Mouse (Mus musculus) embryonic facial prominence, embryonic 11.5 days (tissue): ENCODE data around the gene Cop1. TPM values are rescaled to one million over a fixed set of nuclear protein-coding genes. Genes with fewer than 3 reads are reported as not detected.

Source experiments
- ATAC-seq: fragments of 200-750 bp; cut with Nextera tagmentation; replicated peaks from 2 replicates; pipeline ENCODE4 v1.8.0; 2017; ENCODE audit warnings: low read depth; ENCODE audit not compliant: insufficient number of reproducible peaks, low FRiP score, low TSS enrichment
- DNase-seq: peaks from one replicate; pipeline ENCODE4 v3.0.0-alpha.2; 2015; ENCODE audit warnings: low spot score
- H3K27ac ChIP-seq: fragments of 300-500 bp; sonication (generic); replicated peaks from 2 replicates; pipeline ENCODE4 v1.5.1; 2014; ENCODE audit warnings: mild to moderate bottlenecking, low read depth, low read length, control low read depth
- H3K27me3 ChIP-seq: fragments of 300-500 bp; sonication (generic); 2 replicates; pipeline ENCODE4 v1.6.1; 2014; ENCODE audit warnings: mild to moderate bottlenecking, low read length, moderate library complexity, mixed read lengths; ENCODE audit not compliant: control insufficient read depth, insufficient read depth
- H3K36me3 ChIP-seq: fragments of 300-500 bp; sonication (generic); replicated peaks from 2 replicates; pipeline ENCODE4 v1.6.1; 2014; ENCODE audit warnings: low read depth, mild to moderate bottlenecking, low read length, moderate library complexity, mixed read lengths; ENCODE audit not compliant: control insufficient read depth, insufficient read depth
- H3K4me1 ChIP-seq: fragments of 300-500 bp; sonication (generic); 2 replicates; pipeline ENCODE4 v1.6.1; 2014; ENCODE audit warnings: low read length, mixed read lengths; ENCODE audit not compliant: control insufficient read depth, insufficient read depth
- H3K4me2 ChIP-seq: fragments of 300-500 bp; sonication (generic); 2 replicates; pipeline ENCODE4 v1.6.1; 2014; ENCODE audit warnings: low read depth, mild to moderate bottlenecking, control low read depth, low read length, moderate library complexity
- H3K4me3 ChIP-seq: fragments of 300-500 bp; sonication (generic); 2 replicates; pipeline ENCODE4 v1.5.1; 2014; ENCODE audit warnings: low read depth, low read length, control low read depth
- H3K9ac ChIP-seq: fragments of 300-500 bp; sonication (generic); replicated peaks from 2 replicates; pipeline ENCODE4 v1.6.1; 2014; ENCODE audit warnings: mild to moderate bottlenecking, control low read depth, low read length
- H3K9me3 ChIP-seq: fragments of 300-500 bp; sonication (generic); replicated peaks from 2 replicates; pipeline ENCODE4 v1.6.1; 2016; ENCODE audit warnings: mild to moderate bottlenecking, low read length, inconsistent platforms, mixed read lengths; ENCODE audit not compliant: control insufficient read depth
- WGBS: fragments of 180-500 bp; shearing (Covaris S2); extraction: QIAGEN DNeasy Blood & Tissue Kit; methylation state at CpG from one replicate; pipeline ENCODE4 v1.1.7; 2014; 5-methylcytosine and 5-hydroxymethylcytosine counted together
- microRNA-seq: library from miRNA; unstranded; fragments of <30 nt; microRNA quantifications from one replicate; pipeline ENCODE4, GENCODE M21; 2016; ENCODE audit warnings: borderline number of aligned reads
- polyA plus RNA-seq: library from polyadenylated mRNA; unstranded; fragments of >200 nt; fragmentation: Nextera tagmentation; extraction: Ambion mirVana; gene quantifications from 2 replicates; pipeline ENCODE4 v1.2.1, GENCODE M21; 2014

The Cop1 gene
- polyA plus RNA-seq, 1 experiment from 2014 or later, result 150 TPM

- WGBS, result 33% methylated on average over 1 of the region's 1 CpGs
- no peaks in the 10 kb centered on the region for H3K27me3 ChIP-seq
- ATAC-seq, result no peak
- H3K4me1 ChIP-seq, result peaks cover 2% of the 10 kb centered on the region; the same call in 1 of the 2 replicates
- no peak for DNase-seq
- H3K27ac ChIP-seq, result no peak overlapping the region
- H3K9me3 ChIP-seq, result no peaks in the 10 kb centered on the region
- no peak overlapping the region for H3K4me2 ChIP-seq
- H3K9ac ChIP-seq, result no peak overlapping the region
- H3K4me3 ChIP-seq, result no peak overlapping the region
- no peaks in the 10 kb centered on the region for H3K36me3 ChIP-seq
Measured at GRCm38 (mm10) chr1:159393931-159394330, 161.8 kb downstream of the Cop1 start.

- peaks cover 2% of the 10 kb centered on the region; the same call in 1 of the 2 replicates for H3K4me1 ChIP-seq
- no peaks in the 10 kb centered on the region for H3K36me3 ChIP-seq
- peak; percentile 78 for DNase-seq
- ATAC-seq, result no peak
- no peak overlapping the region for H3K4me2 ChIP-seq
- no peaks in the 10 kb centered on the region for H3K9me3 ChIP-seq
- no peaks in the 10 kb centered on the region for H3K27me3 ChIP-seq
- no peak overlapping the region for H3K27ac ChIP-seq
- H3K4me3 ChIP-seq, result no peak overlapping the region
- WGBS, result 5% methylated on average over 9 of the region's 9 CpGs
- H3K9ac ChIP-seq, result no peak overlapping the region
Measured at GRCm38 (mm10) chr1:159396515-159396914, 164.4 kb downstream of the Cop1 start.

Small RNAs within 50 kb of the gene (microRNA-seq; reads per million reads assigned to microRNA genes)
- 20.2 reads per million, percentile 21 among the genes with 10 or more reads in this experiment for gene Mir1843b
